Mouse (Mus musculus) gastrocnemius, adult 18-20 months (tissue): Measurements from ENCODE around the gene Hivep3. TPM values are rescaled to one million over a fixed set of nuclear protein-coding genes. Genes with fewer than 3 reads are reported as not detected.

Experiments
- DNase-seq: peaks from one replicate; pipeline ENCODE4 v3.0.0; 2021; ENCODE audit warnings: low spot score
- total RNA-seq, 2 experiments: library from RNA; stranded (reverse); gene quantifications; 2 replicates each; pipeline ENCODE4 v1.2.3; 2021

The Hivep3 gene
- total RNA-seq, 2 experiments from 2014 or later: 3.0 to 5.6 TPM

- DNase-seq: no peak
Measured at GRCm38 (mm10) chr4:119871441-119871840, 137.9 kb downstream of the Hivep3 start.

GRCm38 (mm10) chr4:119871861-119872582, 138.4 kb downstream of the Hivep3 start:
- no peak for DNase-seq

- DNase-seq: no peak
Measured at GRCm38 (mm10) chr4:119873935-119874334, 140.4 kb downstream of the Hivep3 start.

DNA sequence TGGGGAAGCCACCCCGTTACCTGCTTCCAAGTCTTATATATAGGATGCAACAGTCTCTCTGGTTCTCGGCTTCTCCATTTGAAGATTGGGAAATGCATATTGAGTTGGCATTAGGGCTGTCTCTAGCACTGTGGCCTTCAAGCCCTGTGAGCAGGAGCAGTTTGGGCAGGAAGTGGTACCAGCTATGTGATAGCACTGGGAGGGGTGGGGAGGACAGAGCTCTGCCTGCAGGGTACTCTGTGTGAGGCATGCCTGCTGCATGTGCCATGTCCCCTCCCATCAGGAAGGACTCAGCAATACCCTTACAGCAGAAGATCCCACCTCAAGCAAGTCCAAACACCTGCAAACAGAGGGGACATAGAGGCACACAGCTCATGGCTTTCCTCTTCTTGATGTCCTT, 142.0 kb downstream of the Hivep3 start:
- no peak for DNase-seq

DNA sequence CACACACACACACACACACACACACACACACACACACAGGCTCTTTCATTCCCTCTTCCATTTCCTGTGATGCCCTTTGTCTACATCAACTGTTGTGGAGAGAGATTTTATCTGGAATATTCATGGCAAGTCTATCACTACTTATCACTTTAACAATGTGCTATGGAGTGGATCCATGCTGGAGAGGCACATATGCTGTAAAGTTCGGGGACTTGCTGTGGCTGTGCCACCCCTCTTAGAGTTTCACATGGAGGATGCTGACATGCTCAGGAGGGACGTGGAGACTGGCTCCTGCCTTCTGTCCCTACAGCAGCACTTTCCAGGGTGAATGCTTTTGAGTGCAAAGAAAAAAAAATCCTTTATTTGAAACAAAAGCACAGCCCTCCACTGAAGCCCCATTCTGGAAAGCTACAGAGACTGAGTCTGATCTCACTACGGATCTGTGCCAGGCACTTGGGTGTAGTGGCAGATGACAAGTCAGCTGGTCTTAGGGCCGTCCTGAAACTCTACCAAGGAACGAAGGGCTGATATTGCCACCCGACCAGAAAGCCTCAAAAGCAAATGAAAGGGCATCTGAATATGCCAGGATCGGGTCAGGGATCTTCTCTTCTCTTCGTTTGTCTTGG, 143.1 kb downstream of the Hivep3 start:
- no peak for DNase-seq

DNA sequence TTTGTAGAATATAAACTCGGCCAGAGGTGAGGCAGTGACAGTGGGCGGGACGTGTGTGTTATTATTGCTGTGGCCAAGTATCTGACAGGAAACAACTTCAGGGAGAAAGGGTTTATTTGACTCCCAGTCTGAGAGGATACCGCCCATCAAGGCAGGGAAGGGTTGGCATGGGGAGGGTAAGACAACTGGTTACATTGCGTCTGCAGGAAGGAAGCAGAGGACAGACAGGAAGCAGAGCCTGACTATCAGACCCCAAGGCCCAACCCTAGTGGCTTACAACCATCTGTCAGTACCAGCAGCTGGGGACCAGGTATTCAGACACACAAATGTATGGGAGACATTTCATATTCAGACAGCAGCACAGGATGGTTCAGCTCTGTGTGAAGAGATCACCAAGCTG, 144.6 kb downstream of the Hivep3 start:
- DNase-seq: no peak

DNA sequence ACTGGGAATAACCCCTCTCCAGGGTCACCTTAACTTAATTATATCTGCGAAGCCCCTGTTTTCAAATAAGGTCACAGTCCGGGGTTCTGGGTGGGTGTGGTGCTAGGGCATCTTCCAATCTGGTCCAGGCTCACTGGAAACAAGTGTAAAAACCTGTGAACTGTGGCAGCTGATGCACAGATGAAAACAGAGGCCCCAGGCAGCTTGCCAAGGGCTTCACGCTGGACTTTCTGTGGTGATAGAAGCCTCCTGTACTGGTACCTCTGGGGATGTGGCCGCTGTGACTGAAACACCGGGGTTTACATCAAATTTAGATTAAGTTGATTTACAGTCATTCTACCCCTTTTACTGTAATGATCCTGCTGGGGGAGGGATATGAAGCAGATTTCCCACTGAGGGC, 146.1 kb downstream of the Hivep3 start:
- no peak for DNase-seq

- no peak for DNase-seq
Measured at GRCm38 (mm10) chr4:119880270-119880669, 146.7 kb downstream of the Hivep3 start.

- no peak for DNase-seq
Measured at GRCm38 (mm10) chr4:119881292-119881691, 147.7 kb downstream of the Hivep3 start.

DNA sequence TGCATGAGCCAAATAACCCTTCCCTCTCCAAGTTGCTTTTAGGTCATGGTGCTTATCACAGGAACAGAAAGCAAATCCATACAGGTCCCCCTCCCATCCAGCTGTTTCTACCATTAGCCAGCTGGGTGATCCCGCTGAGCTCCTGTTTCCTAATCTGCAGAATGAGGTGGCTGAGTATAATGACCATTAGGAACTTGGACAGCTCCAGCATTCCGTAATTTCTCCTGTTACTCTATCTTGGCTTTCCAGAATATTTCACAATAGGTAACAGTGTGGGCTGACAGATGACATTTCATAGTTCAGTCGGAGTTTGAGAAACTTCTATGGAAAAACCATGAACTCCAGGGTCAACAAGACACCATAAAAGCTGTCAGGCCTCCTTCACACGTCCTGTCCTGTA, 148.8 kb downstream of the Hivep3 start:
- DNase-seq: no peak

DNA sequence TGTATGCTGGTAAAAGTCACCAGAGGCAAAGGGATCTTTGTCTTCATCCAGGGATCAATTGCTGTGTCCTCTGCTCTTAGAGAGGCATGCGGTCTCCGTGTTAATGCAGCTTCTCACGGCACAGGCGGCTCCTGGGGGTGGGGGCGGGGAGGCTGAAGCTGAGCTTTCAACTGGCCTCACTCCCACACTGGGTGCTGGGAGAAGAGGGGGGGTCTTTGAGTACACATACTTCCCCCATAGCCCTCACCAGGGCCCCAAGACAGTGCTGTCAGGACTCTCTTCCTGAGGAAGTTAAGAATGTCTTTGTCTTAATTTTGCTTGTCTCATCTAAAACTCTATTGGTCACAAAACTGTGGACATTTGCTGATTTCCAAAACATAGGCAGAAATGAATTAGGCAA, 149.2 kb downstream of the Hivep3 start:
- no peak for DNase-seq

- no peak for DNase-seq
Measured at GRCm38 (mm10) chr4:119886621-119887020, 153.0 kb downstream of the Hivep3 start.

GRCm38 (mm10) chr4:119887523-119888177, 154.1 kb downstream of the Hivep3 start:
- DNase-seq: no peak

GRCm38 (mm10) chr4:119889760-119890159, 156.2 kb downstream of the Hivep3 start:
- DNase-seq: no peak

DNA sequence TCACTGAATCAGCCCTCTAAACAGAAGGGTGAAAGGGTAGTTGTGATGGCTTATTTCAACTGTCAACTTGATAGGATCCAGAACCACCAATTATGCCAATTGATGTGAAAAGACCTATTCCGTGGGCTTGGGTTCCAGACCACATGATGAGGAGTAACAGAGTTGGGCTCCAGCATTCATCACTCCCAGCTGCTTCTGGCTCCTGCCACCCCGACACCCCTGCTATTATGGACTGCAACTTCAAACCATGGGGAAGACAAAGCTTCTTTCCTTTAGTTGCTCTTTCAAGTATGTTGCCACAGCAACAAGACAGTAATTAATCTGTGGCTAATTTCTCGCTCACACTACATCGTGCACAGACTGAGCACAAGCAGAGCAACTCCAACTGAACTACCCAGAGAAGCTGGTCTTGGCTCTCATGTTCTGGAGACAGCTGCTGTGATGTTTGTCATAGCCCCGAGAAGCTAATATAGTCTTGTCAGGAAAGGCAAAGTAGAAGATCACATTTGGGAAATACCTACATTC, 159.7 kb downstream of the Hivep3 start:
- no peak for DNase-seq

GRCm38 (mm10) chr4:119894797-119895458, 161.3 kb downstream of the Hivep3 start:
- no peak for DNase-seq

- no peak for DNase-seq
Measured at GRCm38 (mm10) chr4:119895504-119895903, 161.9 kb downstream of the Hivep3 start.

DNA sequence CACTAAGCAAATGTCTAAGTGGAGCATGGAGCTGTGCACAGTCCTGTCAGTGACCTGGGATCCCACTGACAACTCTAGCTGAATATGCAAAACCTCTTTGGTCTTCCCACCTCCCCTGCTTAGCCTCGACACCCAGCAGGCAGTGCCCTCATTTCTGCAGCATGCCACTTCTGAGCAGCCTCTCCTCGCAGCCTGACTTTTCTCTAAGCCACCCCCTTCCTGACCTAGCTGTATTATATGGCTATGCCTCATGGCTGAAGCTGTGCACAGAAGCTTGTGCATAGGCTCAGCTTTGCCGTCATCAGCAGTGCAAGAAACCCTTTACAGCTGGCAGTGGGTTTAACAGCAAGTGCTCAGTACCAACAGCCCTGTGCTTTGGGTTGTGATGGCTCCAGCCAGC, 163.0 kb downstream of the Hivep3 start:
- DNase-seq: no peak

DNA sequence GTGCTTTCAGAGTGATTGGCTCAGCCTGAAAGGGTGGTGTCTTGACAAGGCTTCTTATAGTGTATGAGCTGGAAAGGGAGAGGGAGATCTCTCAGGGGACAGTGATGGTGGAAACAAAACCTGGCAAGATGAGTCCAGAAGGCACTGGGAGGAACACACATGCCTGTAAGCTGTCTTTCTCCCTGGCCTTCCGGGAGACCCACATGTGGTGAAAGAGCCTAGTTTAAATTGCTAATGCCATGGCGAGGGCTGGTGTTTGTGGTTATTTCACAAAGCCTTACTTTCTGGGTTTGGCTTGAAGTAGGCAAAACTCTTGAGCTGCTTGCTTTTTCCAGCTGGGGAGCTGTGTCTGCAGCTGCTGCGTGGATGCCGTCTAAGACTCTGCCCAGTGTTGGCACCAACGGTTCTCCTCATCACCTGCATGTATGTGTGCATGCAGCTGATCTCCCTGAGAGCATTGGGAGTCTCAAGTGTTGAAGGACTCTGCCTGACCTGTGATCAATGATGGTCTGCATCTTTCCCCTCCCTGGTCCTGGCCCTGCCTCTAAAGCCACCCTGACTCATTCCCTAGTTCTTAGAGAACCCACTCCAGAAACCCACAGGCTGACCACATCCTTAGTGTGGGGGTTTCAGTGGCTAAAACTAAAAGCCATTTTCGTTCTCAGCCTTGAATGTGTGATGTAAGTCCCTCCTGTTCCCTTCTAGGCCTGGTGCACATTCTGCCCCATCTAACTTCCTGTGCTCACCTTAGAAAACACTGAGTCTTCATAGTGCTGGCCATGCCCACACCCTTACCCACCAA, 163.7 kb downstream of the Hivep3 start:
- no peak for DNase-seq

DNA sequence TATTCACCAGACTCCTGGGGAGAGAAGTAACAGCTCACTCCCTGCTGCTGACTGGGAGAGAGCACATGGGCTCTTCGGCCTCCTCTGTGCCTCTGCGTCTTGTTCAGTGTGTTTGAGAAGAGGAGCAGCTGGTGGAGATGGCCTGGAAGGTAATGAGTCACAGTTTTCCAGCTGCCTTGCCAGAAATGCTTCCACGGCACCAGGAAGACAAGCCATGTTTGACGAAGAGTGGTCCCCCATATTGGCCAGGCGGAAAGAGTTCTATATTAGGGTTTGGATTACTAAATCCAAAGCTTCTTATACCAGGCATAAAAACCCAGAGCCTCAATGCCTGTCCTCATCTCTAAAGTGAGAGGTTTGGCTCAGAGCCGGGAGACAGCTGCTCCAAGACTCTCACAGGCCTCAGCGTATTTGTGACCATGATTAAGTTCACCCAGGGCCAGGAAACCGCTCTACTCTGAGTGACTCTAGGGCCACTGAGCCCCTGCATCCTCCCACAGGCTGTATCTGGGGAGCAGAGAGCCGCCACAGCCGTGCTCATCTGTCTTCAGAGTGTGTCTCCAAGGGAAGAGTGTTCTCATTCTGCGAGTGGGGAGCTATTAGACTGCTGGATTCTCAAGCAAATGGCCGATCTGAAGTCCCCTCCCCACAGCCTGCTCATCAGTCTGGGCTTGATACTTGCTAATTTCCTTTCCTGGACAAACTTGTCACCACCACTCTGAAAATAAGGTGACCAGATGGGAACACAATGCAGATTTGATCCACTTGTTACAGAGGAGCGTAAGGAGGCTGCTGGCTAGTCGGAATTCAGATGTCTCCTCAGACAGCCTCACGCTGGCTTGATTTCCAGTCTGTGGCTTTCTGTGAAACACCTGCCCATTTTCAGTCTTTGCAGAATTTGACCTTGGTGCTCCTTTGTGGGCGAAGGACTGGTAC, 168.2 kb downstream of the Hivep3 start:
- DNase-seq: peak; percentile 70
